Comparison of ENCODE assay signal across 9 mouse cellular contexts in genomic region chr2:77176413-77176812, GRCm38 (mm10). TPM values are rescaled to one million over a fixed set of nuclear protein-coding genes. Genes with fewer than 3 reads are reported as not detected.
A peak's percentile ranks its signal among the peaks of the same experiment; 100 is the strongest.
DNase-seq lines count a peak whose midpoint lies in the region; ATAC-seq lines count a peak whose summit lies in the region.
"Had no signal": no experiment of that assay in that cellular context is flagged by ENCODE, and none has a peak within 500 bp of the region (broad histone marks: within the 10 kb centered on the region; RNA-seq: fewer than 3 reads in every experiment).

No protein-coding gene starts in this region.

- peaks cover 56% of the 10 kb centered on the region for H3K4me1 ChIP-seq in liver, embryonic 12.5 days

- peak overlapping the region; percentile 46; the same call in 1 of the 2 replicates for H3K9ac ChIP-seq in liver, embryonic 12.5 days

- H3K27ac ChIP-seq in liver, embryonic 12.5 days, result peak overlapping the region; percentile 82

- peak; percentile 8 for DNase-seq in embryo, embryonic 10.5 days (ENCODE audit: low spot score)
- DNase-seq in embryo, embryonic 9.5 days (ENCODE audit: extremely low spot score), result no peak
- peak; percentile 33 for DNase-seq in spleen, adult 12 weeks (ENCODE audit: low spot score)
- DNase-seq in spleen, adult 18-20 months, result no peak
- peak; percentile 37 for DNase-seq in yolk sac, embryonic 10.5 days (ENCODE audit: low spot score)
- DNase-seq in frontal cortex, postnatal 14 days (ENCODE audit: low spot score in 2 of 2), result no peak
- no peak for DNase-seq in retina, embryonic 14.5 days (ENCODE audit: low spot score)
- DNase-seq: gastrocnemius, postnatal 14 days had no signal

- H3K4me2 ChIP-seq in liver, embryonic 12.5 days, result peak overlapping the region; percentile 59

- no peaks in the 10 kb centered on the region for H3K36me3 ChIP-seq in liver, embryonic 12.5 days

- WGBS in liver, embryonic 12.5 days (ENCODE audit: insufficient replicate concordance), result 19% methylated on average over 10 of the region's 10 CpGs

- peak; percentile 86 for ATAC-seq in liver, embryonic 12.5 days

- peak overlapping the region; percentile 7; the same call in 1 of the 2 replicates for H3K4me3 ChIP-seq in liver, embryonic 12.5 days

- no peaks in the 10 kb centered on the region for H3K9me3 ChIP-seq in liver, embryonic 12.5 days (replicated peaks)

- H3K27me3 ChIP-seq in liver, embryonic 12.5 days (replicated peaks), result peaks cover 9% of the 10 kb centered on the region; the same call in 1 of the 2 replicates

RNA-seq across cellular contexts. Expression of gene Ccdc141, which starts 6.0 kb away (rescaled TPM):
- polyA plus RNA-seq in liver, embryonic 12.5 days (2016; fragmentation: Nextera tagmentation; extraction: Ambion mirVana), result 1.9 and 2.9 TPM in 2 replicates

Comparison
In these comparisons a context has a peak if more than half of its experiments do, and no peak if none do; other contexts are left out.
1. DNase-seq: peak in embryo, embryonic 10.5 days (single experiment), spleen, adult 12 weeks (single experiment) and yolk sac, embryonic 10.5 days (single experiment); none in embryo, embryonic 9.5 days (single experiment), spleen, adult 18-20 months (0 of 2), frontal cortex, postnatal 14 days (0 of 2) and retina, embryonic 14.5 days (single experiment).